Comparison of ENCODE assay signal across 27 mouse cellular contexts in the genomic region with DNA sequence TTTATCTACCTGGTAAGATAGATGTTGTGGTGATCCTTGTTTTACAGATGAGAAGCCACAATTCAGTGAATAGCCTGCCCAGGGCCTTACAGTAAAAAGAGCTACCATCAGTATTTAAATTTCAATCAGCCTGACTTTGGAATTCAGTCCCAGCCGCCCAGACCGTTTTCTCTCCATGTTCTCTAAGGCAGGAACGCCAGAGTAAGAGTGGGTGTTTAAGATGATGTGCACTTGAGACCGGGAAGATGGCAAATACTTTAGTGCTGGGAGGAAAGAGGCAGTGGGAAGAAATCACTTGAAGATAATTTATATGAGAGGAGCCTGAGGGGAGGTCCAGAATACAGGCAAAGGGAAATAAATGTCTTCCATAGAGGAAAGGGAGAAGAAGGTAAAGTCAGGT. TPM values are rescaled to one million over a fixed set of nuclear protein-coding genes. Genes with fewer than 3 reads are reported as not detected.
DNase-seq lines count a peak whose midpoint lies in the region; ATAC-seq and TF ChIP-seq lines count a peak whose summit lies in the region.
"Had no signal": no experiment of that assay in that cellular context is flagged by ENCODE, and none has a peak within 500 bp of the region (broad histone marks: within the 10 kb centered on the region; RNA-seq: fewer than 3 reads in every experiment).

No protein-coding gene starts in this region.

- TF ChIP-seq POLR2A in cortical plate, adult 2 months (IDR thresholded peaks at IDR 0.05; ENCODE audit: extremely low read depth, insufficient read depth, low read length), result no peak

- H3K4me1 ChIP-seq in megakaryocyte, embryonic 14.5 days, result peaks cover 93% of the 10 kb centered on the region
- H3K4me1 ChIP-seq in cortical plate, adult 2 months (ENCODE audit: control insufficient read depth, insufficient read depth, low read length), result peaks cover 18% of the 10 kb centered on the region
- no peaks in the 10 kb centered on the region; the same call in 1 of the 2 replicates for H3K4me1 ChIP-seq in lung, postnatal 0 days (ENCODE audit: insufficient read depth, low read depth, low read length)
- H3K4me1 ChIP-seq: embryonic facial prominence, embryonic 15.5 days; forebrain, embryonic 10.5 days; hindbrain, embryonic 15.5 days had no signal

- DNase-seq in frontal cortex, postnatal 14 days (ENCODE audit: low spot score in 2 of 2), result no peak
- DNase-seq in left cerebral cortex, adult 2 months (ENCODE audit: extremely low spot score in 1 of 2, low spot score in 2 of 2), result no peak
- DNase-seq in left cerebral cortex, adult 8-10 months (ENCODE audit: low spot score in 2 of 2), result no peak
- no peak for DNase-seq in lung, postnatal 0 days (ENCODE audit: low spot score)
- DNase-seq: adrenal gland, postnatal 10 days; B cell, adult 2 months; cerebellum, adult 2 months; cerebellum, postnatal 10 days; embryo, embryonic 11 days; gastrocnemius, adult 2 months; gastrocnemius, postnatal 25 days; heart, adult 11 months; heart, postnatal 36 days had no signal

- no peak overlapping the region for H3K4me2 ChIP-seq in lung, postnatal 0 days (replicated peaks; ENCODE audit: low read depth, low read length)
- H3K4me2 ChIP-seq: embryonic facial prominence, embryonic 15.5 days; heart, embryonic 13.5 days; hindbrain, embryonic 15.5 days had no signal

- no peaks in the 10 kb centered on the region for H3K27me3 ChIP-seq in megakaryocyte, embryonic 14.5 days (replicated peaks)
- no peaks in the 10 kb centered on the region for H3K27me3 ChIP-seq in lung, postnatal 0 days (replicated peaks; ENCODE audit: insufficient read depth, low read length)
- H3K27me3 ChIP-seq: embryonic facial prominence, embryonic 15.5 days; heart, embryonic 13.5 days; hindbrain, embryonic 15.5 days had no signal

- intact Hi-C loops in left cerebral cortex, adult 2 months (cut with DNase I), result loop anchor here (5.0 kb wide), 1 partner anchor 118 kb away; no protein-coding TSS in a partner anchor

- peaks cover 93% of the 10 kb centered on the region for H3K36me3 ChIP-seq in megakaryocyte, embryonic 14.5 days (replicated peaks; ENCODE audit: low read length)
- no peaks in the 10 kb centered on the region for H3K36me3 ChIP-seq in lung, postnatal 0 days (ENCODE audit: insufficient read depth, low read length)
- H3K36me3 ChIP-seq: G1E; hindbrain, embryonic 15.5 days had no signal

- no peaks in the 10 kb centered on the region for H3K9me3 ChIP-seq in megakaryocyte, embryonic 14.5 days
- no peaks in the 10 kb centered on the region for H3K9me3 ChIP-seq in lung, postnatal 0 days (ENCODE audit: low read length)
- H3K9me3 ChIP-seq: embryonic facial prominence, embryonic 15.5 days; forebrain, embryonic 10.5 days; G1E; heart, embryonic 13.5 days; hindbrain, embryonic 15.5 days had no signal

- no peak overlapping the region for H3K4me3 ChIP-seq in left cerebral cortex, adult 2 months
- peak overlapping the region; percentile 18 for H3K4me3 ChIP-seq in megakaryocyte, embryonic 14.5 days (replicated peaks)
- H3K4me3 ChIP-seq in cortical plate, adult 2 months (ENCODE audit: insufficient read depth, low read length), result no peak overlapping the region
- H3K4me3 ChIP-seq in lung, postnatal 0 days (ENCODE audit: low read depth, low read length), result no peak overlapping the region
- H3K4me3 ChIP-seq: embryonic facial prominence, embryonic 15.5 days; erythroblast, embryonic 14.5 days; forebrain, embryonic 10.5 days; gastrocnemius, adult 2 months; heart, embryonic 13.5 days; hindbrain, embryonic 15.5 days had no signal

- peak overlapping the region; percentile 45 for H3K27ac ChIP-seq in left cerebral cortex, adult 2 months
- 0 out of 2 replicates have a peak overlapping the region, but pooled peaks have one; percentile 5 for H3K27ac ChIP-seq in cortical plate, adult 2 months (ENCODE audit: insufficient read depth, low read length)
- no peak overlapping the region for H3K27ac ChIP-seq in lung, postnatal 0 days (ENCODE audit: low read length)
- H3K27ac ChIP-seq: embryonic facial prominence, embryonic 15.5 days; forebrain, embryonic 10.5 days; gastrocnemius, adult 2 months; heart, embryonic 13.5 days; hindbrain, embryonic 15.5 days had no signal

- peak; percentile 64; the same call in 1 of the 2 replicates for ATAC-seq in frontal cortex, adult (ENCODE audit: low TSS enrichment)
- no peak for ATAC-seq in megakaryocyte, adult 5-6 weeks (ENCODE audit: poor library complexity, severe bottlenecking)
- no peak for ATAC-seq in lung, postnatal 0 days
- ATAC-seq: CD4-positive, CD25-positive, alpha-beta regulatory T cell, adult 4 months; forebrain, embryonic 14.5 days had no signal

- TF ChIP-seq CTCF in left cerebral cortex, adult 2 months (IDR thresholded peaks at IDR 0.05), result no peak
- TF ChIP-seq CTCF in cortical plate, adult 2 months (IDR thresholded peaks at IDR 0.05; ENCODE audit: extremely low read depth, insufficient read depth, low read length), result no peak
- no peak for TF ChIP-seq CTCF in lung, postnatal 0 days (IDR thresholded peaks at IDR 0.05)

- H3K9ac ChIP-seq in lung, postnatal 0 days (replicated peaks; ENCODE audit: low read depth), result no peak overlapping the region
- H3K9ac ChIP-seq: embryonic facial prominence, embryonic 15.5 days; heart, embryonic 13.5 days; hindbrain, embryonic 15.5 days had no signal

- 58% methylated on average over 4 of the region's 4 CpGs for WGBS in lung, postnatal 0 days

- no peak for TF ChIP-seq EP300 in lung, postnatal 0 days (IDR thresholded peaks at IDR 0.05)

RNA-seq across cellular contexts. Expression of gene Tmem202, which starts 10.4 kb away (rescaled TPM):
- 1 to 10 TPM; 3.7 to 4.1 TPM for total RNA-seq in left cerebral cortex, adult 2 months (2021)
- 1 to 10 TPM; 2.5 to 4.5 (median 4.0) TPM for total RNA-seq in left cerebral cortex, adult 8-10 months (2022)
- 0.11 TPM in 1 of 2 replicates, not detected in the other for polyA plus RNA-seq in megakaryocyte, embryonic 14.5 days (2012; ENCODE audit: insufficient read depth, low replicate concordance)
- total RNA-seq in megakaryocyte, adult 5-6 weeks (2015), result 0.75 and 1.4 TPM in 2 replicates
- 0.41 and 0.59 TPM in 2 replicates for total RNA-seq in megakaryocyte, adult 5-6 weeks (2017)
- 2.8 TPM in 2 replicates for polyA plus RNA-seq in cortical plate, adult 2 months (2012; rRNA removed)
- 0.57 and 0.83 TPM in 2 replicates for polyA plus RNA-seq in lung, postnatal 0 days (2015; fragmentation: Nextera tagmentation; extraction: Ambion mirVana)
- total RNA-seq: G1E had no signal
- polyA plus RNA-seq: embryonic facial prominence, embryonic 11.5 days; embryonic facial prominence, embryonic 15.5 days; erythroblast, embryonic 14.5 days; forebrain, embryonic 10.5 days; G1E had no signal

RNA-seq across cellular contexts. Expression of gene Hexa, which starts 10.7 kb away (rescaled TPM):
- 10 to 100 TPM; 49.3 to 53.1 TPM for total RNA-seq in left cerebral cortex, adult 2 months (2021)
- total RNA-seq in left cerebral cortex, adult 8-10 months (2022), result 100 to 1,000 TPM in 1 of 4 experiments, 10 to 100 TPM in 3; 47.1 to 108 (median 62.0) TPM
- 125 and 176 TPM in 2 replicates for polyA plus RNA-seq in megakaryocyte, embryonic 14.5 days (2012; ENCODE audit: insufficient read depth, low replicate concordance)
- total RNA-seq in megakaryocyte, adult 5-6 weeks (2015), result 159 and 162 TPM in 2 replicates
- total RNA-seq in megakaryocyte, adult 5-6 weeks (2017), result 252 and 269 TPM in 2 replicates
- 56.1 and 59.4 TPM in 2 replicates for polyA plus RNA-seq in cortical plate, adult 2 months (2012; rRNA removed)
- polyA plus RNA-seq in lung, postnatal 0 days (2015; fragmentation: Nextera tagmentation; extraction: Ambion mirVana), result 61.6 and 69.9 TPM in 2 replicates

RNA-seq across cellular contexts. Expression of gene Celf6, which starts 27.6 kb away (rescaled TPM):
- total RNA-seq in left cerebral cortex, adult 2 months (2021), result 10 to 100 TPM; 28.8 to 30.6 TPM
- total RNA-seq in left cerebral cortex, adult 8-10 months (2022), result 10 to 100 TPM; 22.3 to 29.6 (median 26.5) TPM
- polyA plus RNA-seq in megakaryocyte, embryonic 14.5 days (2012; ENCODE audit: insufficient read depth, low replicate concordance), result 2.1 TPM in 1 of 2 replicates, not detected in the other
- total RNA-seq in megakaryocyte, adult 5-6 weeks (2015), result not detected in 2 replicates
- not detected in 2 replicates for total RNA-seq in megakaryocyte, adult 5-6 weeks (2017)
- polyA plus RNA-seq in cortical plate, adult 2 months (2012; rRNA removed), result 11.7 and 14.3 TPM in 2 replicates
- polyA plus RNA-seq in lung, postnatal 0 days (2015; fragmentation: Nextera tagmentation; extraction: Ambion mirVana), result 0.16 and 0.25 TPM in 2 replicates
- total RNA-seq: G1E; gastrocnemius, adult 2 months; gastrocnemius, postnatal 25 days; heart, postnatal 36 days had no signal
- polyA plus RNA-seq: CD4-positive, CD25-positive, alpha-beta regulatory T cell, adult 4 months; erythroblast, embryonic 14.5 days; G1E; heart, postnatal 0 days had no signal

Comparison
In these comparisons a context has a peak if more than half of its experiments do, and no peak if none do; other contexts are left out.
1. RNA of gene Celf6, which starts 27.6 kb away (total RNA-seq): 28.8 to 30.6 TPM in left cerebral cortex, adult 2 months and 22.3 to 29.6 TPM in left cerebral cortex, adult 8-10 months; not detected in megakaryocyte, adult 5-6 weeks; every median in the first group is over 10 times any median in the second.